Mouse (Mus musculus) embryonic fibroblast, embryonic 13.5 days (primary cell): Measurements from ENCODE around the gene Hirip3.
A peak's percentile ranks its signal among the peaks of the same experiment; 100 is the strongest.

Experiments used
- CTCF ChIP-seq: IDR thresholded peaks from 2 replicates; pipeline ENCODE4 v1.5.1; 2011; ENCODE audit warnings: mild to moderate bottlenecking, control low read depth, low read length, moderate library complexity, borderline replicate concordance; ENCODE audit not compliant: insufficient read depth
- POLR2A ChIP-seq: IDR thresholded peaks from 2 replicates; pipeline ENCODE4 v1.6.1; 2011; ENCODE audit warnings: low read depth, mild to moderate bottlenecking, control low read depth, low read length, moderate library complexity

DNA sequence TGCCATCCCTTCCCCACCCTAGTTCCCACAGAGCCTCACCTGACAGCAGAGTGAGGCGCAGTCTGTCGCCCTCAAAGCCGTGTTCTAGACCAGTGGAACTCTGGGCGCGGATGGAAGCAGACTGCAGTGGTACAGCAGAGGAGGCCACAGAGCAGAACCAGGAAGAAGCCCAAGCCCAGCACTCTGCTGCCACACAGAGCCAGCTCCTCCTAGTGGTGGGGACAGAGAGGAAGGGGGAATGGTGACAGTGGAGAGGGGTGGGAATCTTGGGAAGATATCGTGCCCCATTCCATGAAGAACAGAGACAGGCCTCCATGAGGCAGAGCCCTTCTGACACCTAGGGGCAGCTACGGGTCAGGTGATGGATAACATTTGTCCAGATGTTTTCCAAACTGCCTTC is 27.1 kb downstream of the Hirip3 start:
- no peak for TF ChIP-seq POLR2A
- TF ChIP-seq CTCF = peak; percentile 55; the same call in 1 of the 2 replicates
